Mouse (Mus musculus) layer of hippocampus, adult 18-20 months (tissue): ENCODE data around the gene Mvd. TPM values are rescaled to one million over a fixed set of nuclear protein-coding genes. Genes with fewer than 3 reads are reported as not detected.

Source experiments
- DNase-seq, 2 experiments: peaks; one replicate each; pipeline ENCODE4 v3.0.0; 2022; ENCODE audit warnings: low spot score in 2 of 2
- microRNA-seq, 2 experiments: library from miRNA; unstranded; fragments of <30 nt; microRNA quantifications; one replicate each; pipeline ENCODE4 v1.2.0; 2021
- total RNA-seq, 2 experiments: library from RNA; stranded (reverse); gene quantifications; 2 replicates each; pipeline ENCODE4 v1.2.3; 2021

Gene Mvd
- total RNA-seq, 2 experiments from 2014 or later: 18.5 to 22.1 TPM

GRCm38 (mm10) chr8:122430058-122430636, 13.1 kb downstream of the Mvd start:
- no peak for DNase-seq

- DNase-seq: no peak
Observed at GRCm38 (mm10) chr8:122428163-122428562, 15.1 kb downstream of the Mvd start.

- no peak for DNase-seq
Observed at GRCm38 (mm10) chr8:122427607-122428006, 15.6 kb downstream of the Mvd start.

GRCm38 (mm10) chr8:122426145-122426544, 17.1 kb downstream of the Mvd start:
- no peak for DNase-seq

GRCm38 (mm10) chr8:122423659-122424058, 19.6 kb downstream of the Mvd start:
- no peak for DNase-seq

- DNase-seq: no peak
Observed at GRCm38 (mm10) chr8:122423217-122423616, 20.0 kb downstream of the Mvd start.

- DNase-seq: no peak
Observed at GRCm38 (mm10) chr8:122421376-122422070, 21.7 kb downstream of the Mvd start, which contains the start of gene Il17c. Il17c (plus strand) TSS chr8:122422020.

- DNase-seq: no peak
Observed at GRCm38 (mm10) chr8:122419881-122420555, 23.2 kb downstream of the Mvd start.

GRCm38 (mm10) chr8:122415554-122415953, 27.7 kb downstream of the Mvd start:
- no peak for DNase-seq

- no peak for DNase-seq
Observed at GRCm38 (mm10) chr8:122414311-122414710, 28.9 kb downstream of the Mvd start.

GRCm38 (mm10) chr8:122407678-122408077, 35.5 kb downstream of the Mvd start:
- no peak for DNase-seq

GRCm38 (mm10) chr8:122405146-122405805, 37.9 kb downstream of the Mvd start:
- DNase-seq: no peak

GRCm38 (mm10) chr8:122398186-122398585, 45.0 kb downstream of the Mvd start:
- DNase-seq: no peak

GRCm38 (mm10) chr8:122395291-122395690, 47.9 kb downstream of the Mvd start:
- no peak for DNase-seq

- no peak for DNase-seq
Observed at GRCm38 (mm10) chr8:122393717-122394116, 49.5 kb downstream of the Mvd start.

- no peak for DNase-seq
Observed at GRCm38 (mm10) chr8:122390758-122391157, 52.5 kb downstream of the Mvd start.

- DNase-seq: no peak
Observed at GRCm38 (mm10) chr8:122389357-122389756, 53.9 kb downstream of the Mvd start.

Small RNA genes lying within 50 kb of the gene (microRNA-seq; reads per million reads assigned to microRNA genes)
- gene Gm24366: 0 reads per million in 2 experiments

Other genes with a start within 250 kb of the Mvd start
- gene Zfpm1, start 161.3 kb downstream of the Mvd start, total RNA-seq: 10 to 100 TPM; 43.7 to 52.2 TPM
- 1 to 10 TPM in 1 of 2 experiments, under 1 TPM in 1; 0.41 to 1.3 TPM for gene Trhr2, start 82.7 kb downstream of the Mvd start, total RNA-seq
- gene Zc3h18, start 66.8 kb downstream of the Mvd start, total RNA-seq: 10 to 100 TPM; 38.8 to 39.5 TPM
- not detected for gene Il17c, start 21.4 kb downstream of the Mvd start, total RNA-seq
- gene Cyba, start 10.5 kb downstream of the Mvd start, total RNA-seq: 10 to 100 TPM; 10.8 to 11.3 TPM
- not detected for gene Snai3, start 17.3 kb upstream of the Mvd start, total RNA-seq
- gene Rnf166, start 32.6 kb upstream of the Mvd start, total RNA-seq: 10 to 100 TPM; 40.3 to 45.5 TPM
- 10 to 100 TPM; 21.1 to 22.3 TPM for gene Ctu2, start 32.7 kb upstream of the Mvd start, total RNA-seq
- 1 to 10 TPM; 3.2 to 3.5 TPM for gene Piezo1, start 107.9 kb upstream of the Mvd start, total RNA-seq
- gene Cdt1, start 124.6 kb upstream of the Mvd start, total RNA-seq: 1 to 10 TPM; 1.2 to 1.8 TPM
- gene Aprt, start 133.5 kb upstream of the Mvd start, total RNA-seq: 10 to 100 TPM; 58.1 to 61.6 TPM
- gene Galns, start 168.0 kb upstream of the Mvd start, total RNA-seq: 10 to 100 TPM; 10.2 to 10.9 TPM
- 10 to 100 TPM; 82.1 to 82.7 TPM for gene Trappc2l, start 168.2 kb upstream of the Mvd start, total RNA-seq
- gene Pabpn1l, start 179.3 kb upstream of the Mvd start, total RNA-seq: not detected